Mouse (Mus musculus) mouse embryonic stem cell (cell line): ENCODE data around the gene Map3k13.
"Not testable (repeated sequence)": the region's sequence is repeated elsewhere in the genome, so short reads cannot be mapped to it uniquely, and the experiment has no call there.

Experiments
- in situ Hi-C, 2 experiments: fragments of 300-500 bp; cut with MboI; formaldehyde crosslinking; loops; 1 replicate in 1 of 2; 3 replicates in 1 of 2; pipeline ENCODE4 v1.14.3; 2019 to 2020; ENCODE audit warnings: low sequenced_read_pairs in 2 of 2, low pct_unique_long_range_greater_than_20kb in 1 of 2, mixed read lengths in 1 of 2; ENCODE audit not compliant: unreplicated experiment in 1 of 2

Gene Map3k13

GRCm38 (mm10) chr16:21877735-21878134, 83.6 kb downstream of the Map3k13 start:
- in situ Hi-C loops, result no loop called here

- in situ Hi-C loops, result no loop called here
Measured at GRCm38 (mm10) chr16:21878834-21879233, 84.7 kb downstream of the Map3k13 start.

- in situ Hi-C loops, result no loop called here
Measured at GRCm38 (mm10) chr16:21881181-21881580, 87.0 kb downstream of the Map3k13 start.

GRCm38 (mm10) chr16:21881582-21882259, 87.6 kb downstream of the Map3k13 start:
- in situ Hi-C loops, result no loop called here

- in situ Hi-C loops, result no loop called here
Measured at GRCm38 (mm10) chr16:21887601-21888000, 93.5 kb downstream of the Map3k13 start.

GRCm38 (mm10) chr16:21893890-21894289, 99.7 kb downstream of the Map3k13 start:
- in situ Hi-C loops, result no loop called here

GRCm38 (mm10) chr16:21901286-21901685, 107.1 kb downstream of the Map3k13 start:
- in situ Hi-C loops, result no loop called here

- in situ Hi-C loops, result no loop called here
Measured at GRCm38 (mm10) chr16:21904636-21905035, 110.5 kb downstream of the Map3k13 start.

- in situ Hi-C loops, result no loop called here
Measured at GRCm38 (mm10) chr16:21905996-21906395, 111.8 kb downstream of the Map3k13 start.

GRCm38 (mm10) chr16:21906902-21907301, 112.8 kb downstream of the Map3k13 start:
- in situ Hi-C loops, result no loop called here

GRCm38 (mm10) chr16:21908906-21909305, 114.8 kb downstream of the Map3k13 start:
- in situ Hi-C loops, result not testable (repeated sequence)

- in situ Hi-C loops, result no loop called here
Measured at GRCm38 (mm10) chr16:21913347-21913746, 119.2 kb downstream of the Map3k13 start.

GRCm38 (mm10) chr16:21916681-21917080, 122.5 kb downstream of the Map3k13 start:
- in situ Hi-C loops, result no loop called here

- in situ Hi-C loops, result no loop called here
Measured at GRCm38 (mm10) chr16:21928471-21928870, 134.3 kb downstream of the Map3k13 start.

- in situ Hi-C loops, result no loop called here
Measured at GRCm38 (mm10) chr16:21946761-21947715, 152.9 kb downstream of the Map3k13 start, which contains the start of gene Tmem41a. TSS of gene Tmem41a (minus strand) at chr16:21947552.

GRCm38 (mm10) chr16:21955591-21955990, 161.4 kb downstream of the Map3k13 start:
- in situ Hi-C loops, result no loop called here

- in situ Hi-C loops, result no loop called here
Measured at GRCm38 (mm10) chr16:21965576-21965975, 171.4 kb downstream of the Map3k13 start.

- in situ Hi-C loops, result no loop called here
Measured at GRCm38 (mm10) chr16:21969874-21970273, 175.7 kb downstream of the Map3k13 start.

GRCm38 (mm10) chr16:21970536-21970935, 176.4 kb downstream of the Map3k13 start:
- in situ Hi-C loops, result no loop called here
